Mouse (Mus musculus) heart, embryonic 14.5 days (tissue): ENCODE results near the gene Ski. TPM values are rescaled to one million over a fixed set of nuclear protein-coding genes. Genes with fewer than 3 reads are reported as not detected.

ENCODE experiments used
- ATAC-seq: fragments of 200-750 bp; cut with Nextera tagmentation; 2 replicates; pipeline ENCODE4 v1.8.0; 2017; ENCODE audit warnings: low read depth, moderate TSS enrichment; ENCODE audit not compliant: insufficient number of reproducible peaks, insufficient read depth, low FRiP score
- H3K27ac ChIP-seq, 2 experiments: fragments of 200-500 bp in 1 of 2; fragments of 300-500 bp in 1 of 2; sonication (generic) in 1 of 2; replicated peaks in 1 of 2; 2 replicates each; pipeline ENCODE4 v1.5.1; 2012 to 2014; ENCODE audit warnings: low read depth in 2 of 2, low read length in 2 of 2, control low read depth in 1 of 2, mild to moderate bottlenecking in 1 of 2, mixed read lengths in 1 of 2; ENCODE audit not compliant: control insufficient read depth in 1 of 2, insufficient read depth in 1 of 2
- H3K27me3 ChIP-seq: fragments of 300-500 bp; sonication (generic); 2 replicates; pipeline ENCODE4 v1.6.1; 2014; ENCODE audit warnings: mild to moderate bottlenecking, low read length, control low read depth; ENCODE audit not compliant: control insufficient read depth, insufficient read depth
- H3K36me3 ChIP-seq: fragments of 300-500 bp; sonication (generic); 2 replicates; pipeline ENCODE4 v1.6.1; 2014; ENCODE audit warnings: mild to moderate bottlenecking, control low read depth, low read length, mixed read lengths; ENCODE audit not compliant: control insufficient read depth, insufficient read depth
- H3K4me1 ChIP-seq, 2 experiments: fragments of 200-500 bp in 1 of 2; fragments of 300-500 bp in 1 of 2; sonication (generic) in 1 of 2; 2 replicates each; pipeline ENCODE4 v1.6.1; 2012 to 2014; ENCODE audit warnings: low read length in 2 of 2, control low read depth in 1 of 2, mixed read lengths in 1 of 2; ENCODE audit not compliant: control insufficient read depth in 2 of 2, insufficient read depth in 2 of 2
- H3K4me2 ChIP-seq: fragments of 300-500 bp; sonication (generic); 2 replicates; pipeline ENCODE4 v1.6.1; 2014; ENCODE audit warnings: mild to moderate bottlenecking, low read length
- H3K4me3 ChIP-seq, 2 experiments: fragments of 200-500 bp in 1 of 2; fragments of 300-500 bp in 1 of 2; sonication (generic) in 1 of 2; 2 replicates each; pipeline ENCODE4 v1.5.1; 2012 to 2014; ENCODE audit warnings: low read length in 2 of 2, mild to moderate bottlenecking in 2 of 2, control low read depth in 1 of 2, low read depth in 1 of 2, moderate library complexity in 1 of 2; ENCODE audit not compliant: control insufficient read depth in 1 of 2, insufficient read depth in 1 of 2
- H3K9ac ChIP-seq: fragments of 300-500 bp; sonication (generic); 2 replicates; pipeline ENCODE4 v1.6.1; 2014; ENCODE audit warnings: mild to moderate bottlenecking, low read length
- H3K9me3 ChIP-seq: fragments of 300-500 bp; sonication (generic); 2 replicates; pipeline ENCODE4 v1.6.1; 2016; ENCODE audit warnings: low read length, control low read depth; ENCODE audit not compliant: control insufficient read depth
- WGBS: fragments of 180-500 bp; shearing (Covaris S2); extraction: QIAGEN DNeasy Blood & Tissue Kit; methylation state at CpG from one replicate; pipeline ENCODE4 v1.1.7; 2014; 5-methylcytosine and 5-hydroxymethylcytosine counted together
- polyA plus RNA-seq: library from polyadenylated mRNA; unstranded; fragments of >200 nt; fragmentation: Nextera tagmentation; extraction: Ambion mirVana; gene quantifications from 2 replicates; pipeline ENCODE4 v1.2.1, GENCODE M21; 2014

Ski gene
- 16.2 TPM in 2 replicates for polyA plus RNA-seq

DNA sequence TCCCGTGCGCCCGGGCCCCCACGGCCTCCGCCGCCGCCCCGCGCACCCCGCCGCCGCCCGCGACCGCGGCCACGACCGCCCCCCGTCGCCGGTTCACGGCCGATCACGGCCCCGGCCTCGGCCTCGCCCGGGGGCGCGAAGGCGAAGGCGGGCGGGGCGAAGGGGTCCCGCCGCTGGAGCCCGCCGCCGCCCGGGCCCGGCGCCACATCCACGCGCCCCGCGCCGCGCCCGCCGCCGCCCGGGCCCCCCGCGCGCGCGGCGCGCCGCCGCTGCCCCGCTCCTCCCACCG, at the start of gene Ski:
Ski (minus strand) TSS at position 41 of the 289 bp plus-strand sequence.
- Histone ChIP-seq H3K4me2 (peak within 1 kb of the TSS; percentile 98), H3K4me1 (peaks cover 32 to 35% of the 10 kb centered on the region in 2 experiments), H3K9me3 (no peaks in the 10 kb centered on the region), H3K27me3 (no peaks in the 10 kb centered on the region), H3K4me3 (peak within 1 kb of the TSS; percentile 78 to 79), H3K27ac (peak within 1 kb of the TSS; percentile 95 to 96), H3K9ac (peak within 1 kb of the TSS; percentile 87), H3K36me3 (no peaks in the 10 kb centered on the region)
- no peak for ATAC-seq
- WGBS = under 1% methylated on average over 23 of the region's 63 CpGs

DNA sequence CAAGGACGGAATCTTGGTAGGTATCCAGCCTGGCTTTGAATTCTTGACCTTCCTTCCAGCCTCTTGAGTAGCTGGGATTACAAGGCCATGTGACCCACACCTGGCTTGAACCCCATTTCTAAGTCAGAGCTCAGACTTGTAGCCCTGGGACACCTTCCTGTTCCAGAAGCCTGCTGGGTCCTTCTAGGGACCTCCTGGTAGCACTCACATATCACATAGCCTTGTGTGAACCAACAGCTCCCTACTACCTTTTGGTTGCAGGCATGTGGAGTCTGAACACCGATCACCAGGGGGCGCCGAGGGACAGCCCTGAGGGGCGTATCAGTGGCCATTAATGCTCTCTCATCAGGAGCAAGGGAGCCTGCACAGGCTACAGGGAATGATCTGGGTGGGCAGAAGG, 46.0 kb upstream of the Ski start:
- peaks cover 4 to 7% of the 10 kb centered on the region in 2 experiments; a peak in 2 of 4 replicates for H3K4me1 ChIP-seq
- H3K27me3 ChIP-seq = no peaks in the 10 kb centered on the region
- no peak overlapping the region for H3K4me2 ChIP-seq
- no peaks in the 10 kb centered on the region for H3K9me3 ChIP-seq
- ATAC-seq = peak; percentile 61; the same call in 1 of the 2 replicates
- no peak overlapping the region for H3K4me3 ChIP-seq
- no peaks in the 10 kb centered on the region for H3K36me3 ChIP-seq
- 15% methylated on average over 5 of the region's 5 CpGs for WGBS
- H3K9ac ChIP-seq = no peak overlapping the region
- no peak overlapping the region for H3K27ac ChIP-seq

DNA sequence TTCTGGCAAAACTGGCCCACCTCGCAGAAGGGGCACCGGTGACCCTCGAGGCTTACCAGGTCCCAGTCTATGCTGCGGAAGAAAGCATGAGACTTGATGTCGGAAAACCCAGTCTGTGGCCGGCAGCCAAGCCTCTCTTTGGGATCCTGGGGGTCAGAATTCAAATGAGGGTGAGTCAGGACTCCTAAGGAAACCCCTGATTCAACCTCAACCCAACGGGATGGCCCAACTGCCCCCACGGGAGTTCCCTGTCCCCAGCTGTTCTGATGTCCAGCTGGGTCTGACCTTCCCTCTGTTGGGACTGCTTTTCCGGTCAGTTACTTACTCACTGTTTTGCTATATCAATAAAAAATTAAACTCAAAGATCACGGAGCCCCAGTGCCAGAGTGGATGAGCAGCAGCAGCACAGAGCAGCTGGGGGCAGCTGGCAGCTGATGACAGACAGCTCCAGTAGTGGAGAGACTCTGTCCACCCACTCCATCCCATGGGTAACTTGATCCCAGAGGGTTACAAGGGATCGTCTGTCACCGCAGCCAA, 45.3 kb upstream of the Ski start:
- Histone ChIP-seq H3K36me3 (no peaks in the 10 kb centered on the region), H3K9me3 (no peaks in the 10 kb centered on the region), H3K4me3 (no peak overlapping the region), H3K27me3 (no peaks in the 10 kb centered on the region), H3K9ac (no peak overlapping the region), H3K4me2 (no peak overlapping the region), H3K27ac (no peak overlapping the region), H3K4me1 (peaks cover 4 to 7% of the 10 kb centered on the region in 2 experiments; a peak in 2 of 4 replicates)
- ATAC-seq = no peak
- 45% methylated on average over 12 of the region's 12 CpGs for WGBS

DNA sequence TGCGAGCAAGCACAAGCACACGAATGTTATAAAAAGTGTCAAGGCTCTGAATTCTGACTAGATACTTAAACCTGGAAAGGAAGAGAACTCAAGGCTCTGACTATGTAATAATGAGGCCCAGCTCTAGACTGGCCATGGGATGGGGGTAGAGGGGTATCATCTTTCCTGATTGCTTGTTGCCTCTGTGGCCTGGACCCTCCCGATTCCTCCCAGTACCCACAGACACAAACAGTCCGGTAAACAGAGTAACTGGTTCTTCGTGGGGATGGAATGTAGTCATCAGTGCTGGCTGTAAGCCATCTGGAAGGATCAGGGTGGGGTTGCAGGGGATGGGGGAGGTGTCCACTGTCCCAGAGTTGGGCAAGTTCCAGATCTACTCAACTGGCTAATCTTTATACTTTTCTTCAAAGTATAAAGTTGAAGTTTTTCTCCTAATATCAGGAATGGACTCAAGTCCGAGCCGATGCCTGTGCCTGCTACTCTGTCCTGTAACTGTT, 44.7 kb upstream of the Ski start:
- H3K9me3 ChIP-seq = no peaks in the 10 kb centered on the region
- peaks cover 4 to 7% of the 10 kb centered on the region in 2 experiments; a peak in 2 of 4 replicates for H3K4me1 ChIP-seq
- no peak for ATAC-seq
- no peak overlapping the region for H3K9ac ChIP-seq
- H3K4me2 ChIP-seq = no peak overlapping the region
- H3K27me3 ChIP-seq = no peaks in the 10 kb centered on the region
- no peaks in the 10 kb centered on the region for H3K36me3 ChIP-seq
- no peak overlapping the region for H3K27ac ChIP-seq
- 48% methylated on average over 7 of the region's 7 CpGs for WGBS
- H3K4me3 ChIP-seq = no peak overlapping the region

DNA sequence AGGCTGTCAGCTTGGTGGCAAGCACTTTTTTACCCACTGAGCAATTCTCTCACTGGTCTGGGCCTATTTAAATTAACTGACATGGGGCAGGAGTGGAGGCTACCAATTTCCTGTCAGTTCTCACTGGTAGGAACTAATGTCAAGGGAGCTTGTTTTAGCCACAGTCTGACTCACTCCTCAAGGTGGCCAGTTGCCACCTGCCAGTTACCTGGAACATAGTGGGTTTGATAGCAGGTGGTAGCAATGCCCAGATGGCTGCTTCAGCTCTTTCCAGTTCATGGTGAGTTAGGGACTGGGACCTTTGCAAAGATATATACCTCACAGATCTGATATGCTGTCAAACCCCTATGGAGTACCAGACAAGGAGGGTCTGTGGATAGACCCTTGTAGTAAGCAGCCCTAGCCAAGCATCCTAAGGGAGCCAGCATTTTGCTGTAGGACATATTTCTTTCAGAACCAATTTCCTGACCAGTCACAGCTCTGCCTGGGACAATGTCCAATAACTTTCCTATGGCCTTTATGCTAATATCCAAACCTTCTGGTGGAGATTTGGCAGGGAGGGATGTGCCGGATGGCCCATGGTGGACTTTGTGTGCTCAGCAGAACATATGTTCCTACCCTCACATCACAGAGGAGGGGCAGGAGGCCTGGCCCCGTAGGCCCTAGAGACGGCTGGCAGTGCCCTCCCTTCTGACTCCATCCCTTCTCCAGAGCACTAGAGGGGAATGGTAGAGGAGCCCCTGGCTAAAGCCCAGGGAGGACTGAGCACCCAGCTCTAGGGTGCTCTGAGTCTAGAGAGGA, 42.3 kb upstream of the Ski start:
- Histone ChIP-seq H3K4me3 (no peak overlapping the region), H3K27me3 (no peaks in the 10 kb centered on the region), H3K4me2 (no peak overlapping the region), H3K36me3 (no peaks in the 10 kb centered on the region), H3K4me1 (peaks cover 4 to 7% of the 10 kb centered on the region in 2 experiments; a peak in 2 of 4 replicates), H3K9ac (no peak overlapping the region), H3K9me3 (no peaks in the 10 kb centered on the region), H3K27ac (no peak overlapping the region)
- ATAC-seq = no peak
- 83% methylated on average over 3 of the region's 3 CpGs for WGBS

DNA sequence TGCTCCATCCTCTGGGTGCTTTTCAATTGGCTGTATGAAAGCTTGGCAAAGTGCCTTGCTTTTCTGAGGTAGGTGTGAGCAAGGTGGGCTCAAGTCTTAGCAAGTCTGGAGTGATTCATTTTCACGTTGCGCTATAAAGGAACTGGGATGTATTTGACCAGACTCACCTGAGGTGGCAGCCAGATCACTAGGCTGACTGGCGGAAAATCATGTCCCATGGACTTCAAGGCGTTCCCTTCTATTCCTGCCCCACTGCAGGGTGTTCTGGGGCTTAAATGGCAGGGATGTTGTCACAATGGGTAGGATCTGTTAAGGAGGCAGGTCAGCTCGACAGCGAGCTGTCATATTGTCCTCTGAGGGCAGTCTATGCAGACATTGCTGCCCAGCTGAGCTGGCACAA, 29.9 kb upstream of the Ski start:
- H3K36me3 ChIP-seq = peaks cover 11% of the 10 kb centered on the region; the same call in 1 of the 2 replicates
- H3K4me2 ChIP-seq = no peak overlapping the region
- peak overlapping the region; percentile 16; the same call in 1 of the 2 replicates for H3K9ac ChIP-seq
- no peak overlapping the region for H3K27ac ChIP-seq
- H3K27me3 ChIP-seq = no peaks in the 10 kb centered on the region
- WGBS = 82% methylated on average over 6 of the region's 6 CpGs
- H3K9me3 ChIP-seq = no peaks in the 10 kb centered on the region
- ATAC-seq = no peak
- no peak overlapping the region for H3K4me3 ChIP-seq
- H3K4me1 ChIP-seq = peaks cover 3 to 9% of the 10 kb centered on the region in 2 experiments

DNA sequence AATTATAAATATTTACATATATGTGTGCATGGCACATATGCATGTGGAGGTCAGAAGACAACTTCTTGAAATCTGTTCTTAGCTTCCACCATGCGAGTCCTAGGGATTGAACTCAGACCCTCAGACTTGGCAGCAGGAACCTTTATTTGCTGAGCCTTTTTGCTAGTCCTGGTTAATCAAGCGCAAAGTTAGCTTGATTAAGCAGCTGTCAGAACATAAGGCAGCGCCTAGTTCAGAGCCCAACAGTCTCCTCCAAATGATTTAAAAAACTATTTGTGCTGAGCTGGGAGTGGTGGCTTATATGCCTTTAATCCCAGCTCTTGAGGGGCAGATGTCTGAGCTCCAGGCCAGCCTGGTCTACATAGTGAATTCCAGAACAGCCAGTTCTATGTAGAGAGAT, 28.8 kb upstream of the Ski start:
- H3K4me1 ChIP-seq = peaks cover 3 to 13% of the 10 kb centered on the region in 2 experiments
- no peaks in the 10 kb centered on the region for H3K27me3 ChIP-seq
- H3K9me3 ChIP-seq = no peaks in the 10 kb centered on the region
- H3K27ac ChIP-seq = no peak overlapping the region
- H3K36me3 ChIP-seq = peaks cover 4% of the 10 kb centered on the region; the same call in 1 of the 2 replicates
- peak overlapping the region in 1 of 2 experiments; percentile 74; a peak in 1 of 4 replicates for H3K4me3 ChIP-seq
- peak overlapping the region; percentile 84 for H3K4me2 ChIP-seq
- no peak for ATAC-seq
- WGBS = 83% methylated on average over 3 of the region's 3 CpGs
- peak overlapping the region; percentile 89 for H3K9ac ChIP-seq
